Mouse (Mus musculus): ENCODE data around the gene Tbck.

DNA sequence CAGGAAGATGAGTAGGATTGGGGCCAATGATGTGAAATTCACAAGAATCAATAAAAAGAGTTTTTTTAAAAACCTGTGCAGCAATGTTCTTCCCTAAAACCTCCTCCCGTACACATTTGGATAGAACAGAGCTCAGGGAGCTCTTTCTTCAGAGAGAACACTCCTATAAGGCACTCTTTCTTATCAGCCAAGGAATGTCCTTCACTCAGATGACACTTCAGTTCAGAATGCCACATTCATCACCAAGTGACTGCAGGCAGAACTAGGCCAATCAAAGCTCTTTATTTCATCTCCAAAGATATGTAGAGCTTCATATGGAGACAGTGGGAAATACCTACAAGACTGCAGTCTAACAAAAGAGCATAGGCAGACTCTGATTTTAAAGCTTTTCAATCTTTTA is 116.3 kb downstream of the Tbck start:
- TF ChIP-seq CTCF (IDR thresholded peaks at IDR 0.05; ENCODE audit: low read depth) (no peak), EP300 (optimal IDR thresholded peaks at IDR 0.05) (no peak)
